Mouse (Mus musculus): Measurements from ENCODE around the gene Egfl8.

Egfl8 gene

DNA sequence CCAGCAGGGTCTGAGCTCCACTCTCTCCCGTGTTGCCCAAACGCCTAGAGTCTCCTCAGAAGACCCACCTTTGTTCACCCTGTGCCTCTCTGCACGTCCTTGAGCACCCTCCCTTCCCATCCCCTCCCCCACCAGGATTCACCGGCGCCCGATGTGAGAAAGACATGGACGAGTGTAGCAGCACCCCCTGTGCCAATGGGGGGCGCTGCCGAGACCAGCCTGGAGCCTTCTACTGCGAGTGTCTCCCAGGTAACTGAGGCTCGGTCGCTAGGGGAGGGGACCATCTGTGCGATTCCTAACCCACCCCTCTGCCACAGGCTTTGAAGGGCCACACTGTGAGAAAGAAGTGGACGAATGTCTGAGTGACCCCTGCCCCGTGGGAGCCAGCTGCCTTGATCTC is 43.4 kb downstream of the Egfl8 start:
- DNase-seq (ENCODE audit: low spot score) = no peak

GRCm38 (mm10) chr17:34571875-34572274 is 43.9 kb downstream of the Egfl8 start:
- no peak for DNase-seq (ENCODE audit: low spot score)

DNA sequence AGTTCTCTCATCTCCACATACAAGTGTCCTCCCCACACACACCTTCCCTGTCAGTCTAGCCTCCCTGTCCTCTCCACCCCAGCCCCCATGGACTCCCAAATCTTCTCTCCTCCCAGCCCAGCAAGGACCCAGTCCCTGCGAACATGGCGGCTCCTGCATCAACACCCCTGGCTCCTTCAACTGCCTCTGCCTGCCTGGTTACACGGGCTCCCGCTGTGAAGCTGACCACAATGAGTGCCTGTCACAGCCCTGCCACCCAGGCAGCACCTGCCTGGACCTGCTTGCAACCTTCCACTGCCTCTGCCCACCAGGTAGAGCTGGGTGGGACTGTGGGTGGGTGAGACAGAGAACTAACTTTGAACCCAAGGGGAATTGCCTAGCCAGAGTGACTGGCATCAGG is 45.9 kb downstream of the Egfl8 start:
- DNase-seq (ENCODE audit: low spot score) = no peak

DNA sequence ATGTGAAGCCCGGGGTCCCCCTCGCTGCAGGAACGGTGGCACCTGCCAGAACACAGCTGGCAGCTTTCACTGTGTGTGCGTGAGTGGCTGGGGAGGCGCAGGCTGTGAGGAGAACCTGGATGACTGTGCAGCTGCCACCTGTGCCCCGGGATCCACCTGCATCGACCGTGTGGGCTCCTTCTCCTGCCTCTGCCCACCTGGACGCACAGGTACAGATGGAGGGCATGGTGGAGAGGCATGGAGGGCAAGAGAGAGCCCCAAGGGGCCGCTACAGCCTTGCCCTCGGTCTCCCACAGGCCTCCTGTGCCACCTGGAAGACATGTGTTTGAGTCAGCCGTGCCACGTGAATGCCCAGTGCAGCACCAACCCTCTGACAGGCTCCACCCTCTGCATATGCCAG is 47.4 kb downstream of the Egfl8 start:
- DNase-seq (ENCODE audit: low spot score) = no peak

- DNase-seq (ENCODE audit: low spot score) = no peak
These were observed 48.5 kb downstream of the Egfl8 start for GRCm38 (mm10) chr17:34567311-34567710.

GRCm38 (mm10) chr17:34564796-34565195 is 51.0 kb downstream of the Egfl8 start:
- no peak for DNase-seq (ENCODE audit: low spot score)

GRCm38 (mm10) chr17:34564003-34564421 is 51.8 kb downstream of the Egfl8 start, which contains the start of gene Notch4:
Gene Notch4 (plus strand): TSS chr17:34564268.
- DNase-seq (ENCODE audit: low spot score) = no peak

GRCm38 (mm10) chr17:34563354-34563753 is 52.4 kb downstream of the Egfl8 start:
- DNase-seq (ENCODE audit: low spot score) = no peak
